Mouse (Mus musculus) heart, postnatal 25 days (tissue): ENCODE measurements around the gene Myh7. TPM values are rescaled to one million over a fixed set of nuclear protein-coding genes. Genes with fewer than 3 reads are reported as not detected.
"Not testable (repeated sequence)": the region's sequence is repeated elsewhere in the genome, so short reads cannot be mapped to it uniquely, and the experiment has no call there.

ENCODE experiments used
- DNase-seq: peaks from one replicate; pipeline ENCODE4 v3.0.0; 2022; ENCODE audit warnings: low spot score
- intact Hi-C: fragments of 180-260 bp; cut with DNase I; formaldehyde crosslinking; loops from one replicate; pipeline ENCODE4 v1.15.1; 2025
- total RNA-seq, 2 experiments: library from RNA; stranded (reverse); gene quantifications; 2 replicates each; pipeline ENCODE4 v1.2.3; 2021

The Myh7 gene
- total RNA-seq, 2 experiments from 2014 or later: 2,164 to 2,361 TPM

GRCm38 (mm10) chr14:54950493-54950892, 43.9 kb downstream of the Myh7 start:
- no peak for DNase-seq
- intact Hi-C loops: no loop called here

GRCm38 (mm10) chr14:54948781-54949180, 45.6 kb downstream of the Myh7 start:
- no peak for DNase-seq
- intact Hi-C loops: loop anchor here (1.0 kb wide), 1 partner anchor 27 kb away; no protein-coding TSS in a partner anchor

GRCm38 (mm10) chr14:54947008-54947407, 47.4 kb downstream of the Myh7 start:
- intact Hi-C loops, DNase-seq: not testable (repeated sequence)

- intact Hi-C loops: no loop called here
- DNase-seq: no peak
These were observed 48.3 kb downstream of the Myh7 start for GRCm38 (mm10) chr14:54945975-54946704.

- no peak for DNase-seq
- intact Hi-C loops: loop anchor here (1.0 kb wide), 1 partner anchor 28 kb away; no protein-coding TSS in a partner anchor
These were observed 49.5 kb downstream of the Myh7 start for GRCm38 (mm10) chr14:54944939-54945338.

GRCm38 (mm10) chr14:54943971-54944370, 50.5 kb downstream of the Myh7 start:
- no peak for DNase-seq
- intact Hi-C loops: loop anchor here (1.0 kb wide), 1 partner anchor 29 kb away; no protein-coding TSS in a partner anchor

- no peak for DNase-seq
- intact Hi-C loops: no loop called here
These were observed 51.9 kb downstream of the Myh7 start for GRCm38 (mm10) chr14:54942479-54942878.

- no peak for DNase-seq
- intact Hi-C loops: loop anchor here (2.0 kb wide), 1 partner anchor 74 kb away; the partner anchor contains the start of gene Ngdn
These were observed 53.1 kb downstream of the Myh7 start for GRCm38 (mm10) chr14:54941024-54941978.

- DNase-seq: no peak
- intact Hi-C loops: loop anchor here (2.0 kb wide), 1 partner anchor 75 kb away; the partner anchor contains the start of gene Ngdn
These were observed 54.3 kb downstream of the Myh7 start for GRCm38 (mm10) chr14:54940176-54940530.

- intact Hi-C loops: loop anchor here (1.0 to 2.0 kb wide), 3 partner anchors 39 to 96 kb away; partner anchors contain the start of gene Ngdn
- no peak for DNase-seq
These were observed 54.8 kb downstream of the Myh7 start for GRCm38 (mm10) chr14:54939434-54940175.

- DNase-seq: no peak
- intact Hi-C loops: loop anchor here (1.0 kb wide), 2 partner anchors 38 to 95 kb away; no protein-coding TSS in a partner anchor
These were observed 55.8 kb downstream of the Myh7 start for GRCm38 (mm10) chr14:54938431-54939219.

GRCm38 (mm10) chr14:54937361-54938182, 56.9 kb downstream of the Myh7 start:
- intact Hi-C loops: no loop called here
- DNase-seq: no peak

- intact Hi-C loops: no loop called here
- no peak for DNase-seq
These were observed 57.6 kb downstream of the Myh7 start for GRCm38 (mm10) chr14:54936831-54937160.

GRCm38 (mm10) chr14:54935904-54936830, 58.3 kb downstream of the Myh7 start, which contains the start of gene Cmtm5:
Gene Cmtm5, plus strand, starts transcription at chr14:54936261.
- intact Hi-C loops: no loop called here
- DNase-seq: no peak

- intact Hi-C loops: no loop called here
- no peak for DNase-seq
These were observed 61.7 kb downstream of the Myh7 start, which contains the start of gene Il25 for GRCm38 (mm10) chr14:54932645-54933150. Gene Il25, plus strand, starts transcription at chr14:54932695.

- intact Hi-C loops: no loop called here
These were observed 64.0 kb downstream of the Myh7 start for GRCm38 (mm10) chr14:54930431-54930830.

GRCm38 (mm10) chr14:54929801-54930200, 64.6 kb downstream of the Myh7 start:
- no peak for DNase-seq
- intact Hi-C loops: no loop called here

More at GRCm38 (mm10) chr14:54930431-54930830, 64.0 kb downstream of the Myh7 start:
- no peak for DNase-seq
